Mouse (Mus musculus) ES-E14 (cell line): ENCODE data around the gene Ucp1. TPM values are rescaled to one million over a fixed set of nuclear protein-coding genes. Genes with fewer than 3 reads are reported as not detected.

Experiments
- DNase-seq: peaks from one replicate; pipeline ENCODE4 v3.0.0-alpha.2; 2013; ENCODE audit warnings: low read depth, low spot score
- H3K27ac ChIP-seq: 2 replicates; pipeline ENCODE4 v1.5.1; 2012; ENCODE audit warnings: low read depth, mild to moderate bottlenecking, low read length, moderate library complexity, mixed read lengths; ENCODE audit not compliant: poor library complexity, insufficient read depth, severe bottlenecking
- H3K36me3 ChIP-seq: 2 replicates; pipeline ENCODE4 v1.6.1; 2012; ENCODE audit warnings: mild to moderate bottlenecking, low read length, moderate library complexity, mixed read lengths; ENCODE audit not compliant: control insufficient read depth, poor library complexity, insufficient read depth, severe bottlenecking
- H3K4me1 ChIP-seq, 2 experiments: fragments of 150-350 bp in 1 of 2; sonication (generic) in 1 of 2; 2 replicates each; pipeline ENCODE4 v1.6.1; 2012; ENCODE audit warnings: low read length in 2 of 2, mild to moderate bottlenecking in 1 of 2, mixed read lengths in 1 of 2; ENCODE audit not compliant: control insufficient read depth in 2 of 2, insufficient read depth in 2 of 2, poor library complexity in 1 of 2
- H3K4me3 ChIP-seq, 2 experiments: fragments of 150-350 bp in 1 of 2; sonication (generic) in 1 of 2; 2 replicates each; pipeline ENCODE4 v1.5.1; 2012; ENCODE audit warnings: low read length in 2 of 2, low read depth in 1 of 2, mild to moderate bottlenecking in 1 of 2, mixed read lengths in 1 of 2; ENCODE audit not compliant: insufficient read depth in 1 of 2, poor library complexity in 1 of 2, severe bottlenecking in 1 of 2
- H3K9ac ChIP-seq: 2 replicates; pipeline ENCODE4 v1.6.1; 2012; ENCODE audit warnings: low read depth, mild to moderate bottlenecking, low read length, mixed read lengths; ENCODE audit not compliant: poor library complexity, insufficient read depth, severe bottlenecking
- H3K9me3 ChIP-seq: fragments of 150-350 bp; sonication (generic); 2 replicates; pipeline ENCODE4 v1.6.1; 2012; ENCODE audit warnings: low read depth, mild to moderate bottlenecking, low read length; ENCODE audit not compliant: control insufficient read depth, insufficient read depth
- CHD2 ChIP-seq: IDR thresholded peaks from 2 replicates; pipeline ENCODE4 v1.6.1; 2014; ENCODE audit warnings: mild to moderate bottlenecking, low read depth, low read length, inconsistent platforms
- HCFC1 ChIP-seq: IDR thresholded peaks from 2 replicates; pipeline ENCODE4 v1.6.1; 2012; ENCODE audit warnings: low read length, inconsistent platforms, borderline replicate concordance; ENCODE audit not compliant: insufficient read depth
- MAFK ChIP-seq: IDR thresholded peaks from 2 replicates; pipeline ENCODE4 v1.6.1; 2014; ENCODE audit warnings: mild to moderate bottlenecking, low read depth, low read length, inconsistent platforms; ENCODE audit not compliant: insufficient read depth
- ZC3H11A ChIP-seq: IDR thresholded peaks from 2 replicates; pipeline ENCODE4 v1.6.1; 2012; ENCODE audit warnings: low read depth, mild to moderate bottlenecking, inconsistent platforms, low read length, borderline replicate concordance
- ZNF384 ChIP-seq: IDR thresholded peaks from 2 replicates; pipeline ENCODE4 v1.6.1; 2012; ENCODE audit warnings: low read depth, low read length, inconsistent platforms
- in situ Hi-C, 2 experiments: fragments of 600-800 bp; cut with MboI; formaldehyde crosslinking; loops; one replicate each; pipeline ENCODE4 v1.15.1; 2025; ENCODE audit warnings: low sequenced_read_pairs in 2 of 2, inconsistent platforms in 1 of 2; ENCODE audit not compliant: unreplicated experiment in 2 of 2
- total RNA-seq: library from RNA; depleted of rRNA; stranded (reverse); fragments of 300-350 nt; gene quantifications from 2 replicates; pipeline ENCODE4 v1.2.3, GENCODE M21; 2012; rRNA removed

Gene Ucp1
- 0.13 and 0.16 TPM in 2 replicates for total RNA-seq

- peak within 1 kb of the TSS; percentile 26 to 70 for H3K4me3 ChIP-seq
- in situ Hi-C loops = no loop called here
- H3K4me1 ChIP-seq = peaks cover 0 to 8% of the 10 kb centered on the region in 2 experiments; a peak in 1 of 4 replicates
- TF ChIP-seq CHD2 (no peak), HCFC1 (no peak), ZC3H11A (no peak), MAFK (no peak), ZNF384 (no peak)
- no peaks in the 10 kb centered on the region for H3K36me3 ChIP-seq
- H3K27ac ChIP-seq = no peak within 1 kb of the TSS
- DNase-seq = no peak
- H3K9ac ChIP-seq = no peak within 1 kb of the TSS
- H3K9me3 ChIP-seq = no peaks in the 10 kb centered on the region
These were observed at the start of gene Ucp1 for GRCm38 (mm10) chr8:83290176-83290575. TSS of gene Ucp1 (plus strand) at chr8:83290352.

- TF ChIP-seq HCFC1 (no peak), CHD2 (no peak), ZC3H11A (no peak), MAFK (no peak), ZNF384 (no peak)
- in situ Hi-C loops = no loop called here
- Histone ChIP-seq H3K9ac (no peak overlapping the region), H3K4me1 (no peaks in the 10 kb centered on the region), H3K27ac (no peak overlapping the region), H3K9me3 (no peaks in the 10 kb centered on the region), H3K36me3 (peaks cover 10% of the 10 kb centered on the region), H3K4me3 (no peak overlapping the region)
- DNase-seq = no peak
These were observed 46.0 kb upstream of the Ucp1 start for GRCm38 (mm10) chr8:83244151-83244550.

DNA sequence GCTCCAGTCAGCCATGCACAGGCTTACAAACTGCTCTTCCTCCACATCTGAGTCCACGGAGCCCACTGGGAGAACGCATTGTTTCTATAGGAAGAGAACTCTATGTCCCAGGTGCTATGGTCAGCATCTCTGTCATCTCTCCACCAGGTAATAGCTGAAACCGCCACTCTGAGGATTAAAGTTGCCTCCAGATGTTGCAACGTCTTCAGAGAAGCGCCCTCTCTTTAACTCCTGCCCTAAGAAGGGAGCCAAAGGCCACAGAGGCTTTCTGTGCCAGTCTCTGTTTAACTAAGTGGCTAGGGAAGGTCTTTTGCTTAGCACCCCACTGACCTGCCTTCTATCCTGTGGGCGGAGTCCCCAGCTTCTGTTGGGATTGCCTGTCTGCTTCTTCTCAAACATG lies 39.3 kb upstream of the Ucp1 start:
- TF ChIP-seq HCFC1 (no peak), ZNF384 (no peak), CHD2 (no peak)
- in situ Hi-C loops = no loop called here
- peaks cover 10% of the 10 kb centered on the region; the same call in 1 of the 2 replicates for H3K36me3 ChIP-seq
- H3K4me1 ChIP-seq = peaks cover 0 to 2% of the 10 kb centered on the region in 2 experiments; a peak in 1 of 4 replicates
- DNase-seq = no peak
- H3K9ac ChIP-seq = no peak overlapping the region
- no peaks in the 10 kb centered on the region for H3K9me3 ChIP-seq
- H3K4me3 ChIP-seq = no peak overlapping the region
- no peak overlapping the region for H3K27ac ChIP-seq

DNA sequence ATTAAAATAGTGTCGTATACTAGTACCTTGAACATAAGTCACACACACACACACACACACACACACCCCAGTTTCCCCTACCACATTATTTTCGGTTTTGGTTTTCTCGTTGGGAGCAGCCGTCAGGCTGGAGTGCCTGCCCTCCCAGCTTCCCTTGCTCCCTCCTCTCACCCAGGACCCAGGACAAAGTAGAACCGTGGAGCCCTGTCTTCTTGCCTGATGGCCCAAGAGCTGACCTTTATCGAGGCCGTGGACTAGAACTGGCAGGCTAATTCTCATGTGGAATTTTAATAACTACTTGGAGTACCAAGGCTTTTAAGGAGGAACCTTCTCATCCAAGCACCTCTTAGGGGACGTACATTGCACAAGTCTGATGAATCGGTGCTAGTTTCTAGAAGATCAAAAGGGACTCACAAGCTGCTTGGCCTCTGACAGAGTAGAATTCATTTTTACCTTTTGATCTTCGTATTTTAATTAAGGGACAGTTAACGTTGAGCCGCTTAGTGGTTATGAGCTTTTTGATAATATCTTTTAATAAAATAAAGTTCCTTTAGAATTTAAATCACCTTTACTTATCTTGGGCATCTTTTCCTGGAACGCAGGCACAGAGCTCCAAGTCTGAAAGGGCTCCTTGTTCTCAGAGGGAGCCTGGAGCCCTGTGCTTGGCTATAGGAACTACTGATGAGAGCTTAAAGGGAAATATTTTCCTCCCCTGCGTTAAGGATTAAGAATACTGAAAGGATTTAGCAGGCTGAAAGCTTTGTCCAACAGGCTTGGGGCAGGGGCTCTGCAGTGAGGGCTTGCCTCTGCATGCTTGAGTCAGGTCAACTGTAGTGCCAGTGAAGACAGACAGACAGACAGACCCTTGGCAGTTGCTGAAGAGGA lies 38.5 kb upstream of the Ucp1 start:
- H3K27ac ChIP-seq = no peak overlapping the region
- peaks cover 10% of the 10 kb centered on the region; the same call in 1 of the 2 replicates for H3K36me3 ChIP-seq
- H3K9me3 ChIP-seq = no peaks in the 10 kb centered on the region
- no peak overlapping the region for H3K4me3 ChIP-seq
- TF ChIP-seq ZNF384 = no peak
- TF ChIP-seq CHD2 = no peak
- no peak for TF ChIP-seq HCFC1
- TF ChIP-seq MAFK = no peak
- no peak for TF ChIP-seq ZC3H11A
- peaks cover 0 to 2% of the 10 kb centered on the region in 2 experiments; a peak in 1 of 4 replicates for H3K4me1 ChIP-seq
- no peak overlapping the region for H3K9ac ChIP-seq
- in situ Hi-C loops = no loop called here
- DNase-seq = no peak

GRCm38 (mm10) chr8:83252791-83253190 lies 37.4 kb upstream of the Ucp1 start:
- in situ Hi-C loops = no loop called here

More at GRCm38 (mm10) chr8:83252791-83253190, 37.4 kb upstream of the Ucp1 start:
- no peak overlapping the region for H3K27ac ChIP-seq
- H3K9ac ChIP-seq = no peak overlapping the region
- no peak for DNase-seq
- no peaks in the 10 kb centered on the region for H3K9me3 ChIP-seq
- H3K36me3 ChIP-seq = peaks cover 10% of the 10 kb centered on the region; the same call in 1 of the 2 replicates
- H3K4me3 ChIP-seq = no peak overlapping the region
- H3K4me1 ChIP-seq = peaks cover 0 to 7% of the 10 kb centered on the region in 2 experiments; a peak in 2 of 4 replicates
- no peak for TF ChIP-seq MAFK
- TF ChIP-seq CHD2 = no peak
- TF ChIP-seq ZC3H11A = no peak
- TF ChIP-seq HCFC1 = no peak
- TF ChIP-seq ZNF384 = no peak
